Mouse (Mus musculus) intestine, embryonic 15.5 days (tissue): Measurements from ENCODE around the gene Ifitm6. TPM values are rescaled to one million over a fixed set of nuclear protein-coding genes. Genes with fewer than 3 reads are reported as not detected.

Experiments
- ATAC-seq: fragments of 200-750 bp; cut with Nextera tagmentation; 2 replicates; pipeline ENCODE4 v1.8.0; 2017; ENCODE audit warnings: moderate TSS enrichment, moderate library complexity
- H3K27ac ChIP-seq: fragments of 300-500 bp; sonication (generic); 2 replicates; pipeline ENCODE4 v1.5.1; 2015; ENCODE audit warnings: mild to moderate bottlenecking, inconsistent platforms
- H3K27me3 ChIP-seq: fragments of 300-500 bp; sonication (generic); replicated peaks from 2 replicates; pipeline ENCODE4 v1.6.1; 2015; ENCODE audit warnings: inconsistent platforms
- H3K36me3 ChIP-seq: fragments of 300-500 bp; sonication (generic); 2 replicates; pipeline ENCODE4 v1.6.1; 2015; ENCODE audit warnings: inconsistent platforms
- H3K4me1 ChIP-seq: fragments of 300-500 bp; sonication (generic); replicated peaks from 2 replicates; pipeline ENCODE4 v1.6.1; 2015; ENCODE audit warnings: inconsistent platforms
- H3K4me2 ChIP-seq: fragments of 300-500 bp; sonication (generic); replicated peaks from 2 replicates; pipeline ENCODE4 v1.6.1; 2015; ENCODE audit warnings: mild to moderate bottlenecking, inconsistent platforms
- H3K4me3 ChIP-seq: fragments of 300-500 bp; sonication (generic); replicated peaks from 2 replicates; pipeline ENCODE4 v1.5.1; 2015; ENCODE audit warnings: inconsistent platforms
- H3K9ac ChIP-seq: fragments of 300-500 bp; sonication (generic); 2 replicates; pipeline ENCODE4 v1.6.1; 2015; ENCODE audit warnings: inconsistent platforms
- H3K9me3 ChIP-seq: fragments of 300-500 bp; sonication (generic); 2 replicates; pipeline ENCODE4 v1.6.1; 2016; ENCODE audit warnings: inconsistent platforms
- WGBS: fragments of 180-500 bp; shearing (Covaris S2); methylation state at CpG from one replicate; pipeline ENCODE4 v1.1.7; 2015; 5-methylcytosine and 5-hydroxymethylcytosine counted together
- polyA plus RNA-seq: library from polyadenylated mRNA; unstranded; fragments of >200 nt; fragmentation: Nextera tagmentation; extraction: Ambion mirVana; gene quantifications from 2 replicates; pipeline ENCODE4 v1.2.1, GENCODE M21; 2015

Ifitm6 gene
- polyA plus RNA-seq, 1 experiment from 2014 or later: 1.6 TPM

DNA sequence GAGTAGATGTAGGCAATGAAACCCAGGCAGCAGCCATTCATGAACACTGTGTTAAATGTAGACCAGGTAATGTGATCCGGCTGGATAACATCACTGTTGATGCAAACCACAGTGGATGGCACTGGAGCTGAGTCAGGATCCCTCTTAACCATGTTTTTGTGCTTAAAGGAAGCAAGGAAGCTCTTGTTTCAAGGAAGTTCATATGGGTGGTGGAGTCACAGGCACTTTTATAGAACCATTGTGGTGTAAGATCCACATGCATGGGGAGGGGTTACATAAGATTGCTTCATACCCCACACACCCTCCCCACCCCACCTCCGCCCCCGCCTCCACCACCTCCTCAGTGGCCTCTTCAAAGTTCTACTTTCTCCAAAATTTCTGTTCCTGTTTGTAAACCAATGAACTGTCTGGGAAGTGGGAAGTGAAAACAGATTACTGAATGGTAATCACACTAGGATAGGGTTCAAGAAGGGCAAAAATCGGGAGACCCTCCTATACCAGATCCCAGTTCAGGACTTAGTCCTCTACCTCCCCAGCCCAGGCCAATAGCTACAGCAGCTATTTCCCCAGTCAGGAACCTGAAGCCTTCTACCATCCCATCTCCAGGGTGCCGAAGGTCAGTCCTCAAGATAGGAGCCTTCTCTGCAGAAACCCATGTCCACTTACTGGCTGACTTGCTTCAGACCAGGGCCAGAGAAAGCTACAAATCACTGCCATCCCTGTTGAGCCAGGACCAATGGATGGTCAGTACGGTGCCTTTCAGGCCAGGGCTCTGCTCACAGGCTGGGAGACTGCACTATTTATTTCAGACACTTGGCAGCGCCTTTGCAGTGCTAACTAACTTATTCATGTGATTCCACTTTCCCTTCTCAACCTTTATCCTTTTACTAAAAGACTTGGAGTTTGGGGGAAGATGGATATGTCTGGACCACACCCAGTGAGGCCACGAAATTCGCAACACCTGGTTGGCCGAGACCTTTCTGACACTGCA lies 722 bp downstream of the Ifitm6 start:
- H3K27me3 ChIP-seq: no peaks in the 10 kb centered on the region
- H3K36me3 ChIP-seq: no peaks in the 10 kb centered on the region
- no peak overlapping the region for H3K9ac ChIP-seq
- no peak for ATAC-seq
- WGBS: 73% methylated on average over 10 of the region's 10 CpGs
- no peak overlapping the region for H3K4me3 ChIP-seq
- no peak overlapping the region for H3K4me2 ChIP-seq
- H3K27ac ChIP-seq: no peak overlapping the region
- no peaks in the 10 kb centered on the region for H3K9me3 ChIP-seq
- no peaks in the 10 kb centered on the region for H3K4me1 ChIP-seq

- no peak overlapping the region for H3K9ac ChIP-seq
- H3K4me3 ChIP-seq: no peak overlapping the region
- whole genome bisulfite sequencing: 83% methylated on average over 7 of the region's 7 CpGs
- H3K4me1 ChIP-seq: peaks cover 19% of the 10 kb centered on the region
- H3K9me3 ChIP-seq: no peaks in the 10 kb centered on the region
- ATAC-seq: no peak
- no peak overlapping the region for H3K4me2 ChIP-seq
- H3K27ac ChIP-seq: peak overlapping the region; percentile 13; the same call in 1 of the 2 replicates
- H3K27me3 ChIP-seq: no peaks in the 10 kb centered on the region
- H3K36me3 ChIP-seq: no peaks in the 10 kb centered on the region
Observed at GRCm38 (mm10) chr7:141011238-141011770, 6.4 kb downstream of the Ifitm6 start.

- Histone ChIP-seq H3K27me3 (no peaks in the 10 kb centered on the region), H3K9ac (peak within 1 kb of the TSS; percentile 45), H3K4me2 (peak within 1 kb of the TSS; percentile 62), H3K4me1 (peaks cover 19% of the 10 kb centered on the region), H3K36me3 (no peaks in the 10 kb centered on the region), H3K4me3 (peak within 1 kb of the TSS; percentile 44), H3K27ac (peak within 1 kb of the TSS; percentile 86), H3K9me3 (no peaks in the 10 kb centered on the region)
- WGBS: 22% methylated on average over 10 of the region's 10 CpGs
- ATAC-seq: peak; percentile 42
Observed at GRCm38 (mm10) chr7:141010593-141010992, 7.1 kb downstream of the Ifitm6 start, which contains the start of gene Ifitm3. Ifitm3 (minus strand) TSS chr7:141010770.

- peak overlapping the region; percentile 62 for H3K4me2 ChIP-seq
- WGBS: 72% methylated on average over 9 of the region's 9 CpGs
- ATAC-seq: no peak
- H3K27ac ChIP-seq: peak overlapping the region; percentile 86
- H3K27me3 ChIP-seq: no peaks in the 10 kb centered on the region
- H3K9me3 ChIP-seq: no peaks in the 10 kb centered on the region
- H3K4me3 ChIP-seq: peak overlapping the region; percentile 44
- peaks cover 19% of the 10 kb centered on the region for H3K4me1 ChIP-seq
- no peaks in the 10 kb centered on the region for H3K36me3 ChIP-seq
- peak overlapping the region; percentile 45 for H3K9ac ChIP-seq
Observed at GRCm38 (mm10) chr7:141009665-141010064, 8.1 kb downstream of the Ifitm6 start.

DNA sequence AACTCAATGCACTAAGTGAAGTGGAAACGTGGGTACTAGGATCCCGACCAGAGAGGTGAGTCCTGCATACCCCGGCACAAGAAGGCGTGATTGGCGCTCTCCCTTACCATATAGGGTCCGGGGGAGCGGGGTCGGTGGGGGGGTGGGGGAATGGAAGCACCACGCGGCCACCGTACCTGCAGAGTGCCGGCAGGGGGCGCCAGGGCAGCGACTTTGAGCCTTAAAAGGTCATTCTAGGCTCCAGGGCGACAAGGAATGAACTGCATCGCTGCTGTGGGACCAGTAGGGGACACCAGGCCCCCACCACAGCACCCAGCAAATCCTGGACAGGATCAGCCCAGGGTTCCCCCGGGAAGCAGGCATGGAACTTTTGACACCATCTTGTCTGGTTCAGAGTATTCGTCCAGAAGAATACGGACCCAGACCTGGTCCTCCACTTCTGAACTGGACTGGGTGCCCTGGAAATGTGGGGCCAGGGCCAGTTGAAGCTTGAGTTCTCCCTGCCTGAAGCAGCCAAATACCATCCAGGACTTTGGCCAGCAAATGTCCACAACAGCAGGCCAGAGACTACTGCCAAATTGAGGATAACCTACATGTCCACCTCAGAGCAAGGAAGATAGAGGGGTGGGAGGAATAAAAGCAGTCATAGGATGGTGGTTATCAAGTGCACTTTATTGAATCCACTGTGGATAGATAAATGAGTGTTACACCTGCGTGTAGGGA lies 8.6 kb downstream of the Ifitm6 start:
- Histone ChIP-seq H3K9me3 (no peaks in the 10 kb centered on the region), H3K9ac (0 out of 2 replicates have a peak overlapping the region, but pooled peaks have one; percentile 45), H3K27me3 (no peaks in the 10 kb centered on the region), H3K27ac (peak overlapping the region; percentile 86), H3K36me3 (no peaks in the 10 kb centered on the region), H3K4me2 (peak overlapping the region; percentile 62), H3K4me3 (peak overlapping the region; percentile 44), H3K4me1 (peaks cover 19% of the 10 kb centered on the region)
- WGBS: 7% methylated on average over 20 of the region's 20 CpGs
- peak; percentile 90 for ATAC-seq

DNA sequence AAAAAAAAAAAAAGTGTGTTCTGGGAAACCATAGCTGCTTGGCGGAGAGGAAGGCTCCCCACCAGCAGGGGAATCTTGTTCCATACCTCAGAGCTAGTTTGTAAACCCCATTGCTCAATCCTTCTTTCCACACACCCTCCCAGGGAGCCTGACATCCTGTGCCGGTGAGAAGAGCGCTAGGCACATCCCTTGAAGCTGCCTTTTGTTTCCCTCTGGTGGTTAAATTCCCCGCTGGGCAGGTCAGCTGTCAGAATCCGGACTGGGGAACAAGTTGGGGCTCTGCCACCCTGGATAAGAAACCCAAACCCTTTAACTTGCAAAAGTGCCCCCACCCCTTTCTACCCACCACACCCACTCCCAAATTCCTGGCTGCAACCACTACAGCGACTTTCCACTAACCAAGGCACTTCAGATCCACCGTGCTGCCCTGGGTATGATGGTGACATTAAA lies 9.4 kb downstream of the Ifitm6 start:
- 15% methylated on average over 7 of the region's 7 CpGs for WGBS
- Histone ChIP-seq H3K27ac (peak overlapping the region; percentile 86; the same call in 1 of the 2 replicates), H3K4me1 (peaks cover 19% of the 10 kb centered on the region), H3K36me3 (no peaks in the 10 kb centered on the region), H3K4me2 (peak overlapping the region; percentile 62), H3K9me3 (no peaks in the 10 kb centered on the region), H3K9ac (no peak overlapping the region), H3K4me3 (no peak overlapping the region), H3K27me3 (no peaks in the 10 kb centered on the region)
- peak; percentile 34 for ATAC-seq

DNA sequence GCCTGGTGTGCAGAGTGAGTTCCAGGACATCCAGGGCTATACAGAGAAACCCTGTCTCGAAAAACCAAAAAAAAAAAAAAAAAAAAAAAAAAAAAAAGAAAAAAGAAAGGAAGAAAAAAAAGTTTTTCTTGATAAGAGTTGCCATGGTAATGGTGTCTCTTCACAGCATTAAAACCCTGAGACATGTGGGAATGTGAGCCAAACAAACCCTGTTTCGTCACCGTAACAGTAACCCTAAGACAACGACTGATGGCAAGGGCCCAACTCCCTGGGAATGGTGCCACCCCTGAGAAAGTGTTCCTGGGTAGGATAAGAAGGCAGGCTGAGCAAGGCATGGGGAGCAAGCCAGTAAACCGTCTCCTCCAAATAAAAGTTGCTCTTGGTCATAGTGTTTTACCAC lies 10.8 kb downstream of the Ifitm6 start:
- Histone ChIP-seq H3K36me3 (no peaks in the 10 kb centered on the region), H3K4me1 (peaks cover 19% of the 10 kb centered on the region), H3K9ac (no peak overlapping the region), H3K9me3 (no peaks in the 10 kb centered on the region), H3K4me3 (no peak overlapping the region), H3K27ac (no peak overlapping the region), H3K4me2 (no peak overlapping the region), H3K27me3 (no peaks in the 10 kb centered on the region)
- ATAC-seq: no peak
- 83% methylated on average over 5 of the region's 5 CpGs for WGBS

GRCm38 (mm10) chr7:141006446-141006845 lies 11.3 kb downstream of the Ifitm6 start:
- Histone ChIP-seq H3K9me3 (no peaks in the 10 kb centered on the region), H3K4me3 (no peak overlapping the region), H3K4me2 (no peak overlapping the region), H3K9ac (no peak overlapping the region), H3K4me1 (peaks cover 19% of the 10 kb centered on the region), H3K27ac (no peak overlapping the region), H3K27me3 (no peaks in the 10 kb centered on the region), H3K36me3 (no peaks in the 10 kb centered on the region)
- ATAC-seq: no peak
- WGBS: 80% methylated on average over 6 of the region's 6 CpGs

DNA sequence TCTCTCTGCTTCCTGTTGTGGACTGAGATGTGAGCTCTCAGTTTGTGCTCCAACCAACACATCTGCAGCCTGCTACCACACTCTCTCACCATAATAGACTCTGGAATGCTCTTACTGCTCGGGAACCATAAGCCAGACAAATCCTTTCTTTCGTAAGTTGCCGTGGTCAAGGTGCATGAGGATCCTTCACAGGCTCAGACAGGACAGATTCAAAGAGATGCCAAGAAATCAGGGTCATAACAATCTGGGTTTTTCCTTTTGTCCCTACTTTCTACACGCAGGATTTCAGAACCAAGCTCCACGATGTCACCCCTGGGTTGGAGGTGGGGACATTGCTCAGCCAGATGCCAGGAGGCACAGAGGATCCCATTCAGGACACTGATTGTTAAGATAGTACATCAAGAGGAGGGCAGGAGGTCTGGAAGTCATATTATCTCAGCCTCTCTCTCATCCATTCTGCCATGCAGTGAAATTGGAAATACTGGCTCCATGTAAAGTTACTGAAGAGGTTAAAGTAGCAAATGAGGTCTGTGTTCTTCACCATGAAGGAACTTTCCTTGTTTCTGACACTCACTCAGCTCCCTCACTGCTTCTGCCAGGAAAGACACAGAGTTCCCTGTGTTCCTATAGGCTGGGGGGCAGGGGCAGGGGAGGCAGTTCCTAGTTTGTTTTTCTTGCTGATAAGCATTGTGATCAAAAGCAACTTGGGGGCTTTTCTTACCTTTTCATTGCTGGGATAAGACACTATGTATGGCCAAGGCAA lies 14.3 kb downstream of the Ifitm6 start:
- Histone ChIP-seq H3K4me2 (no peak overlapping the region), H3K4me1 (peaks cover 3% of the 10 kb centered on the region; the same call in 1 of the 2 replicates), H3K9ac (no peak overlapping the region), H3K9me3 (no peaks in the 10 kb centered on the region), H3K27me3 (no peaks in the 10 kb centered on the region), H3K4me3 (no peak overlapping the region), H3K27ac (no peak overlapping the region), H3K36me3 (no peaks in the 10 kb centered on the region)
- WGBS: 80% methylated on average over 5 of the region's 5 CpGs
- no peak for ATAC-seq

DNA sequence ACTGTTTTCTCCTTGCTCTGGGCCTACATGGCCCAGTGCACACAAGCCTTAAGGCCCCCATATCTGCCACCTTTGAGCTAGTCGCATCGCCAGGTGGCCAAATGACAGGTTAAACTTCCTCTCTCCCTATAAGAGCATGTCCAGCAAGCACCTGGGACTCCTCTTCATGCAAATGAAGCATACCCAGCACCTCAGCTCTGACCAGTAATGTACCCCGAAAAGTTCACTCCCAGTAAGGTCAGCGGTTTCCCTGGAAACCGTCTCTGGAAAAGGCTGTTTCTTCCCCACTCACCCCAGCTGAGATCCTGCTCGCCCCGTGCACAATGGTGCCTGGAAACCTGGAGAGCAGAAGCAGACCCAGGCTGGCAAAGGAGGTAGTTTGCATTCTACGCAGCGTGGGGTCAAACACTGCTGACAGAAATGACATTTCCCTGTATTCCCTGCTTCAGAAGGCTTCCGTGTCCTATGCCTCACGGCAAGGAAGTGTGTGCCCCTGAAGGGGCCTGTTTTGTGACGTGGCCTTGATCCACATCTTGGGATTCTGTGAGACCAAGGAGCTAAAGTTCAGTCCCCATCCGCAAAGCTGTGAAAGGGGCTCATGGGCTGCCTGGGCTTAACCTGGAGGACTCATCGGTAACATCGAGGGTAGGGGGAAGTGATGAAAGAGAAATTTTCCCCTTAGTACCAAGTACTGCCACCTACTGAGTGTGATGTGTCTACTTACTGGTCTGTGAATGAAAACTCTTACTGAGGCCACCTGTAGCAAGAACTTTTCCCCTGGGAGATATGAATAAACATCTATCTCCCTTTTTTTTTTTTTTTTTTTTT lies 16.6 kb downstream of the Ifitm6 start:
- Histone ChIP-seq H3K4me3 (no peak overlapping the region), H3K4me2 (no peak overlapping the region), H3K9ac (no peak overlapping the region), H3K27me3 (no peaks in the 10 kb centered on the region), H3K27ac (no peak overlapping the region), H3K36me3 (no peaks in the 10 kb centered on the region), H3K4me1 (no peaks in the 10 kb centered on the region), H3K9me3 (no peaks in the 10 kb centered on the region)
- 73% methylated on average over 15 of the region's 15 CpGs for WGBS
- no peak for ATAC-seq
